Mouse (Mus musculus): ENCODE data around the gene Cacna2d2. TPM values are rescaled to one million over a fixed set of nuclear protein-coding genes. Genes with fewer than 3 reads are reported as not detected.

Cacna2d2 gene
- 8.8 and 11.5 TPM in 2 replicates for polyA plus RNA-seq (2015; fragmentation: Nextera tagmentation; extraction: Ambion mirVana)

GRCm38 (mm10) chr9:107399491-107399971 lies at the start of gene Cacna2d2:
TSS of gene Cacna2d2 (plus strand) at chr9:107399612.

GRCm38 (mm10) chr9:107533791-107534407 lies 134.5 kb downstream of the Cacna2d2 start, which contains the start of gene Tmem115:
TSS of gene Tmem115 (plus strand) at chr9:107533945.

GRCm38 (mm10) chr9:107541474-107542351 lies 142.3 kb downstream of the Cacna2d2 start, which contains the start of the genes Cyb561d2 and Nprl2:
TSS of gene Cyb561d2 (minus strand) at chr9:107542193.
TSS of gene Nprl2 (plus strand) at chr9:107542226.

GRCm38 (mm10) chr9:107547026-107547425 lies 147.6 kb downstream of the Cacna2d2 start, which contains the start of gene Zmynd10:
TSS of gene Zmynd10 (plus strand) at chr9:107547298.

GRCm38 (mm10) chr9:107551117-107551889 lies 151.9 kb downstream of the Cacna2d2 start, which contains the start of gene Rassf1:
TSS of gene Rassf1 (plus strand) at chr9:107551555.

GRCm38 (mm10) chr9:107563029-107563581 lies 163.7 kb downstream of the Cacna2d2 start, which contains the start of gene Tusc2:
TSS of gene Tusc2 (plus strand) at chr9:107563255.

GRCm38 (mm10) chr9:107567702-107568319 lies 168.4 kb downstream of the Cacna2d2 start, which contains the start of gene Hyal2:
TSS of gene Hyal2 (plus strand) at chr9:107567945.

GRCm38 (mm10) chr9:107576357-107577107 lies 177.1 kb downstream of the Cacna2d2 start, which contains the start of gene Hyal1:
TSS of gene Hyal1 (plus strand) at chr9:107576927.

GRCm38 (mm10) chr9:107578587-107578986 lies 179.2 kb downstream of the Cacna2d2 start, which contains the start of gene Naa80:
TSS of gene Naa80 (plus strand) at chr9:107578887.

Other genes with a start within 250 kb of the Cacna2d2 start
- 35.4 and 42.8 TPM in 2 replicates for gene Dock3, start 167.7 kb upstream of the Cacna2d2 start, polyA plus RNA-seq (2015; fragmentation: Nextera tagmentation; extraction: Ambion mirVana)
- gene Mapkapk3, start 109.7 kb upstream of the Cacna2d2 start, polyA plus RNA-seq (2015; fragmentation: Nextera tagmentation; extraction: Ambion mirVana) = 2.0 and 2.4 TPM in 2 replicates
- 7.0 and 8.6 TPM in 2 replicates for gene Cish, start 103.6 kb upstream of the Cacna2d2 start, polyA plus RNA-seq (2015; fragmentation: Nextera tagmentation; extraction: Ambion mirVana)
- gene Hemk1, start 61.3 kb upstream of the Cacna2d2 start, polyA plus RNA-seq (2015; fragmentation: Nextera tagmentation; extraction: Ambion mirVana) = 16.1 and 18.6 TPM in 2 replicates
- 8.6 and 8.8 TPM in 2 replicates for gene 6430571L13Rik, start 59.0 kb upstream of the Cacna2d2 start, polyA plus RNA-seq (2015; fragmentation: Nextera tagmentation; extraction: Ambion mirVana)
- 48.4 and 50.3 TPM in 2 replicates for gene Tmem115, start 134.3 kb downstream of the Cacna2d2 start, polyA plus RNA-seq (2015; fragmentation: Nextera tagmentation; extraction: Ambion mirVana)
- gene Cyb561d2, start 142.6 kb downstream of the Cacna2d2 start, polyA plus RNA-seq (2015; fragmentation: Nextera tagmentation; extraction: Ambion mirVana) = 64.1 and 65.4 TPM in 2 replicates
- gene Nprl2, start 142.6 kb downstream of the Cacna2d2 start, polyA plus RNA-seq (2015; fragmentation: Nextera tagmentation; extraction: Ambion mirVana) = 57.7 and 63.8 TPM in 2 replicates
- gene Zmynd10, start 147.7 kb downstream of the Cacna2d2 start, polyA plus RNA-seq (2015; fragmentation: Nextera tagmentation; extraction: Ambion mirVana) = 2.3 and 2.8 TPM in 2 replicates
- gene Rassf1, start 151.9 kb downstream of the Cacna2d2 start, polyA plus RNA-seq (2015; fragmentation: Nextera tagmentation; extraction: Ambion mirVana) = 33.1 and 41.1 TPM in 2 replicates
- gene Tusc2, start 163.6 kb downstream of the Cacna2d2 start, polyA plus RNA-seq (2015; fragmentation: Nextera tagmentation; extraction: Ambion mirVana) = 121 and 123 TPM in 2 replicates
- gene Hyal2, start 168.3 kb downstream of the Cacna2d2 start, polyA plus RNA-seq (2015; fragmentation: Nextera tagmentation; extraction: Ambion mirVana) = 40.8 and 41.1 TPM in 2 replicates
- 5.3 and 5.8 TPM in 2 replicates for gene Hyal1, start 177.3 kb downstream of the Cacna2d2 start, polyA plus RNA-seq (2015; fragmentation: Nextera tagmentation; extraction: Ambion mirVana)
- gene Naa80, start 179.3 kb downstream of the Cacna2d2 start, polyA plus RNA-seq (2015; fragmentation: Nextera tagmentation; extraction: Ambion mirVana) = 19.3 and 21.4 TPM in 2 replicates
- 1.8 and 2.2 TPM in 2 replicates for gene Hyal3, start 181.2 kb downstream of the Cacna2d2 start, polyA plus RNA-seq (2015; fragmentation: Nextera tagmentation; extraction: Ambion mirVana)
- 10.7 and 15.2 TPM in 2 replicates for gene Ifrd2, start 188.0 kb downstream of the Cacna2d2 start, polyA plus RNA-seq (2015; fragmentation: Nextera tagmentation; extraction: Ambion mirVana)
- 8.4 and 9.7 TPM in 2 replicates for gene Sema3b, start 209.6 kb downstream of the Cacna2d2 start, polyA plus RNA-seq (2015; fragmentation: Nextera tagmentation; extraction: Ambion mirVana)
- gene Gnai2, start 235.8 kb downstream of the Cacna2d2 start, polyA plus RNA-seq (2015; fragmentation: Nextera tagmentation; extraction: Ambion mirVana) = 303 and 324 TPM in 2 replicates